Mouse (Mus musculus) heart, postnatal 10 days (tissue): ENCODE data around the gene Fsip1. TPM values are rescaled to one million over a fixed set of nuclear protein-coding genes. Genes with fewer than 3 reads are reported as not detected.

Source experiments
- DNase-seq, 2 experiments: peaks; one replicate each; pipeline ENCODE4 v3.0.0; 2021
- intact Hi-C: fragments of 180-260 bp; cut with DNase I; formaldehyde crosslinking; loops from one replicate; pipeline ENCODE4 v1.15.1; 2025
- total RNA-seq, 2 experiments: library from RNA; stranded (reverse); gene quantifications; 2 replicates each; pipeline ENCODE4 v1.2.3; 2021

Fsip1 gene
- total RNA-seq, 2 experiments from 2014 or later: not detected

DNA sequence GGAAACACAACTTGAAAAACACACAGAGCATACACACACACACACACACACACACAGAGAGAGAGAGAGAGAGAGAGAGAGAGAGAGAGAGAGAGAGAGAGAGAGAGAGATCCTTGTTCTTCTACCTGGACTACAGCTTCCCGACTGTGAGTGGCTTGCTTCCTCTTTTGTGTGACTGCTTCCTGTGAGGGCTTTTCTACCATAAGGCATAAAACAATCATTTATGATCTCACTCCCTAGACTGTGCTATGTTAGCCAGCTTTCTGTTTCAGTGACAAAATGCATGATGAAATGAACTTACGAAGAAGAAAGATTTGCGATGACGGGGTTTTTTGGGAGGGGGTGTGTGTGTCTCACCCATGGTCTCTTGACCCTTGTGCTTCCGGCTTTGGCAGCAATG lies 3.0 kb upstream of the Fsip1 start:
- intact Hi-C loops: loop anchor here (5.0 to 10.0 kb wide), 3 partner anchors 128 to 625 kb away; partner anchors contain the start of gene Eif2ak4
- no peak for DNase-seq

DNA sequence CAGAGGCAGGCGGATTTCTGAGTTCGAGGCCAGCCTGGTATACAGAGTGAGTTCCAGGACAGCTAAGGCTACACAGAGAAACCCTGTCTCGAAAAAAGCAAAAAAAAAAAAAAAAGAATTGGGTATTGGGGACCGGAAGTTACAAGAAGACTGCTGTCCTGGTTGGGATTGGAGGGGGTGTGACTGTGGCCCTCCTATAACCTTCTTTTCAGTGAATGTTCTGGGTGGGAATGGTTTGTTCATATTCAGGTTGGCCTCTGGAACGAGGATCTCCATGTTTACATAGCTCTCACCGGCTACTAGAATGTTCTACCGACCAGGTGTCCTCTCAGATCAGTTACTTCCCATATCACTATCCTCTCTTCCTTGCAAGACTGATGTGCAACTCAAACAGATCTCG lies 328 bp upstream of the Fsip1 start:
- no peak for DNase-seq
- intact Hi-C loops: no loop called here

DNA sequence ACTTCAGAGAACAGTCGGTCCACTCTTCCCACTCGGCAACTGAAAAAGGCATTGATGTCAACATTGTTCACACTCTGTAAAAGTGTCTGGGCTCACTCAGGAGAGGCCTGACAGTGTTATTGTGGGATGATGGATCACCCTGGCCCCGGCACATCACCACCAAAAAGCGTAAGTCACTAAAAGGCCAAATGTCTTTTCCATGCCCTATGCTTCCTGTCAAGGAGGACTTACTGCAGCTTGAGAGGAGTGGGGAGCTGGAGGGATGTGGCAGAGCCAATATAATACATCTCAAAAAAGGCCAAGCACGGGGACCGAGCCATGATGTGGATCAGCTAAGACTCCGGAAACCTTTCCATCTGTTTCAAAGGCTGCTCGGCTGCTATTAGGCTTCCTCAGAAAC lies 2.2 kb downstream of the Fsip1 start:
- no peak for DNase-seq
- intact Hi-C loops: no loop called here

DNA sequence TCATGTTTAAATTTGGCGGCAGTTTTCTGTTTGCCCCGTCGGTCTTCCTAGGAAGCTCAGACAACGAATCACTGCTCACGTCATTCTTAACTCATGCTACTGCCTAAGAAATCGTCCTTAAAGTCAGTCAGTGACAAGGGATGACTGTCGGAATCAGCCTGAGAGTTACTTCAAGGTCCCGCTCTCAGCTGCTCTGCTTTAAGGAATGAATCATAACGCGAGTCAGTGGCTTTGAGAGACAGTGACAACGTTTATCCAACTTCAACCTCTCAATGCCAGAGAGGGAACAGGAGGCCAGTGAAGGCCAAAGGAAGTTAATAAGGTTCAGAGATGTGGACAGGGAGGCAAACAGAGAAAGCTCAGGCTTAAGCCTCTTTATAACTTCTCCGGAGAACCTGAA lies 7.8 kb downstream of the Fsip1 start:
- intact Hi-C loops: loop anchor here (5.0 to 10.0 kb wide), 2 partner anchors 314 to 792 kb away; no protein-coding TSS in a partner anchor
- DNase-seq: no peak

DNA sequence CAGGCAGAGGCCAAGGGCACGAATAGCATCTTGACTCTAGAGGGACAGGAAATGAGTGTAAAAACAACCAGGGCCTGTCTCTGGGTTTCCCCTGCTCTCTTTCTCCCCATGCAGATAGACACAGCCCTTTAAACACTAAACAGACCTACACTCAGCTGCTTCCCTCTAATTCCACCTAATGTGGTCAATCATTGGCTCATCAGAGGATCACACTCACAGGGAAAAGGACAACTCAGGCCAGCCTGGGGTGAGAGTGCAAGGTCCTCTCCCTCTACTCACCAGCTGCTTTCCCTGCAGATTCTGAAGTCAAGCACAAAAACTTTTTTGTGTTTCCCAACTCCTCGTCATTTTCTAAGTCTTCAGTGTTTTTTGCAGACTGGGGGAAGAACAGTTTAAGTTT lies 8.8 kb downstream of the Fsip1 start:
- intact Hi-C loops: loop anchor here (5.0 to 10.0 kb wide), 2 partner anchors 313 to 791 kb away; no protein-coding TSS in a partner anchor
- no peak for DNase-seq

DNA sequence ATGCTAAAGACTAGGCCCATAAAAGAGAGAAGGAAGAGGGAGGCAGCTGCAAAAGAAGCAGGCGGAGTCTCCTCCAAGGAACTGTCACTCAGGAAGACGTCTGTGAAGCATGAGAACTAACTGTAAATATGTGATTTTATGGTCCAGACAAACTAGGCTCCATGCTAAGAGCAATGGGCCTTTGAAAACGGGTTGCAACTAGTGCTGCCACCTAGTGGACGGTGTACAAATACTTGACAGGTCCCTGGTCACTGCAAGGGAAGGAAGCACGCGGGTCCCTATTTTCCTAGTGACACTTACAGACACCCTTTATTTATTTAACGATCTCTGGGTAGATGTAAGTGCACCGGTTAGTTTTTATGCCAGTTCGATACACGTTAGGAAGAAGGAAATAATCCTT lies 10.9 kb downstream of the Fsip1 start:
- intact Hi-C loops: loop anchor here (1.0 to 10.0 kb wide), 4 partner anchors 46 to 789 kb away; no protein-coding TSS in a partner anchor
- peak; percentile 76 to 88 for DNase-seq

DNA sequence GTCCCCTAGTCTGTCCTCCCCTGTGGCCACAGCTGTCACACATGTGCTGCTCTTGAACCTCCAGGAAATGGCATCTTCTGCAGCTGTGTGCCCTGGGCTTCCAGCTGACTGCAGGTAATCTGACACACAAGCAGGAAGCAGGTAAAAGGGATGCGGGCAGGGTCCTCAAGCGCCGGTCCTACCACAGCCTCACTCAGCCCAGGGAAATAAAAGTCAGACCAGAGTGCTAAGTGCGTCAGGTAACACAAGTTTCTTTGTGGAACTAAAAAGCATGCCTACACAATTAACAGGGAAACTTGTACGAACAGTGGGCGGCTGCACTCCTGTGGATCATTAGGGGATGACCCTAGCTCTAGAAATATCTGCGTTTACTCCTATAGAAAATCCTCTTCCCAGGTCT lies 20.6 kb downstream of the Fsip1 start:
- no peak for DNase-seq
- intact Hi-C loops: no loop called here

DNA sequence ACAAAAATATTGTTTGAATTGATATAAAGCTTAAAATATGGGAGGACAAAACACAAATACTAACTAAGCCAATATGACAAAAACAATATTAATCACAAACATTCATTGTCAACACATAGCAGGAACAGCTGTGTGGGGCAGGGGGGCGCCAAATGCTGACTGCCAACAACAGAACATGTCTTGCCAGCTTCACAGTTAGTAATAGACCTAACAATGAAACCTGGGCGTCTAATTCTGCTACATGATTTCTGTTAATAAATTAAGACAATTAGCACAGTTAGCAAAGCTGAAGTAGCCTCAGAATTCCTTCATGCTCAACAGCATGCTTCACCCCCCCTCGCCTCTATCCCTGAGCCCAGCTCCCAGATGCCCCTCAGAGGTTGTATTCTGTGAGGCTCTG lies 21.2 kb downstream of the Fsip1 start:
- no peak for DNase-seq
- intact Hi-C loops: no loop called here

DNA sequence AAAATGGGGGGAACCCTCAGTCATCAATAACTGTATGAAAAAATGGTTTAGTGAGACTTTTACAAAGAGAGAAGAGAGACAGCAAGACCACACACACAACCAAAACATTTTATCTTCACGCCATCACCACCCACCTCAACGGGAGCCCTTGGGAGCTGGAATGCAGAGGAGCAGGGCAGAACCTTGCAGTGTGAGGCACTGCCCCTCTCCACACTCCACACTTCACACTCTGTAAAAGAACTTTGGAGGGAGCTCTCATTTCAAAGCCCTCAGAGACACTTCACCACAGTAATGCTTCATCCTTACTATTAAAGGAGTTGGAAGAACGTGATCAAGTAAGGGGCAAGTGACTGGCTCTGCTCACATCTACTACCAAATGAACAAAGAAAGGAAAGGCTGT lies 26.2 kb downstream of the Fsip1 start:
- intact Hi-C loops: no loop called here
- DNase-seq: no peak

DNA sequence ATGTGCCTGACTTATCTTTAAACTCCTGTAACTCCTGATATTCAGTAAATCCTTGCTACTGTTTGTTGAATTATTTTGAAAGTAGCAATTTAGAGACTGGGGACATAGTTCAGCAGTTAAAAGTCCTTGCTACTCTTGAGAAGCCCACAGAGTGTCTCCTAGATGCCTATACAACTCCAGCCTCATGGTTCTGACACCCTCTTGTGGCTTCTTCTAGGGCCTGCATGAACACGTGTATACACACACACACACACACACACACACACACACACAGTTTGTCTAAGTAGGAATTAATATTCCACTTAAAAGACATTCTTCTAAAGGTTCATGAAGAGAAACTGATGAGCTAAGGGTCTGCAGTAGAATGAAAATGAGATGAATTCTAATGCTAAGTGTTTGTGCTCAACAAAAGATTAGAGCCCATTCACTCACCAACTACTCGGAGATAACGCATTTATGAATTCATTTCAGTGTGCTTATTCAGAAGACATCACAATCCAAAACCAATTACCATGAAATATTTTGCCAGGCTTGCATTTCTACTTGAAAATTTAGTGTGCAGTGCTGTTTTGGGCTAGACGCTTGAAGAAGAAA lies 28.2 kb downstream of the Fsip1 start:
- DNase-seq: no peak
- intact Hi-C loops: no loop called here

DNA sequence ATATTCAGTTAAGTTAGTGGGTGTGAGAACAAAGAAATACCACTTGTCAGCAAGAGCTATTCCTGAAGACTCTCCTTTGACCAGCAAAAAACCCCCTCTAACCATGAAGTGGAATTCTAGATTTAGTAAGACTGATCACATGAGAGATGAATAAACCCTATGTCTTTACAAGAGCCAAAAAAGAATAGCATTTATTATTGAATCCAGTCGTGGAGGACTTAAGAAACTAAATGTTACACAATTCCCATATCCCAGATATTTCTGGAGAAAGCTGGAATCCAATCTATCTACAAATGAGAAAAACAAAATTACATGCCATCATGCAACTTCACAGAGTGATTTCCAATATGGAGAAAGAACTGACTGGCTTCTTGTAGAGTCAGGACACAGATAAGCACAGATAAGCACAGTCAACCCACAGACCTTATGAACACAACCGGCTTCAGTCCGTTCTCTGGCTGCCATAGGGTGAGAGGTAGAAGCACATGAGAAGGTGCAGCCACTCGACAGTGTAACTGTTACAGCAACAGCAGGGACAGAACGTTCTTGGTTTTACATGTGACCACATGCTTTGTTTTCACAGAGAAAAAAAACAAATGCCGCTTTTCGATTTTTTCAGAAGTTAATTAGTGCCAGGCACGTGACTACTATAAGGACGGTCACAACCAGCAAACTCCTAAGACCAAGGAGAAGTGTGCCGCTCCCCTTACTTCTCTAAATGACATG lies 31.3 kb downstream of the Fsip1 start:
- intact Hi-C loops: no loop called here

DNA sequence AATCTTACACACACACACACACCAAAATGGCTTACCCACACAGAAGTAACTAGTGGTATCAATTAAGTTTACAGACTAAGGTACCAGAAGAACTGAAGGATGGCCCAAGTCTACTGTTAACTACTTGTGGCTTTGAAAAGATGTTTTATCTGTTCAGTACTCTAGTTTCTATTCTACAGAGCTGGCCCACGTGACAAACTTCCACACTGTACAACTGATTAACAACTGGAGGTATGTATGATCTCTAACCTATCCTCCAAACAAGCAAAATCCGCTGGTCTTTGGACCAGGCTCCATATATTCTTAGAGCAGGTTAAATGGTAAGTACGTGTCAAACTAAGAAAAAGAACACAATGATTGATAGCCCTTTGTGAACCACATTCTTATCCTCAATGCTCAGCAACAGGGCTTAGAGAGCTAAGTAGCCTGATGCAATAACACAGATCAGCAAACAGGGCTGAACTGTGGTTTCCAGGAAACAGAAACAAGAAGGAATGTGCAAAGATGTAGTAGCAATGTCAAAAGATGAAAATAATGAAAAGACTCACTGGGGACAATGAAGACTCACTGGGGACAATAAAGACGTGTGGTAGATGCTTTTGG lies 38.7 kb downstream of the Fsip1 start:
- no peak for DNase-seq
- intact Hi-C loops: no loop called here

More for the DNA sequence above, 31.3 kb downstream of the Fsip1 start:
- DNase-seq: no peak

DNA sequence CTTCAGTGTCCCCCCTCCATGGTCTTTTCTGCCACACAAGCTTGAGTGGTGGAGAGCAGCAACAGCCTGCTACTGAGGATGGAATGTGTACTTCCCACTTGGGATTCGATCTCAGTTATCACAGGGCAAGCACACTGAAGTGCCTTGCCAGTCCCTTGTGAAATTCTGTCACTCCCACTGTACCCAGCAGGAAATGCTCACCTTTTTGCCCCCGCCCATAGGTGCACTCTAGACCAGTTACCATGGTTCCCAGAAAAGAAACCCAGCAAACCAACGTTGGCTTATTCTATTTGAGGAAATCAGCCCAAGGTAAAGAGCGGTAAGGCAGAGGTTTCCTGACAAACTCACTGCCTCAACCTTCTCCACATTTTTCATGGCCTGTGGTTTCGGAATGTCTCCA lies 47.1 kb downstream of the Fsip1 start:
- intact Hi-C loops: no loop called here
- no peak for DNase-seq

DNA sequence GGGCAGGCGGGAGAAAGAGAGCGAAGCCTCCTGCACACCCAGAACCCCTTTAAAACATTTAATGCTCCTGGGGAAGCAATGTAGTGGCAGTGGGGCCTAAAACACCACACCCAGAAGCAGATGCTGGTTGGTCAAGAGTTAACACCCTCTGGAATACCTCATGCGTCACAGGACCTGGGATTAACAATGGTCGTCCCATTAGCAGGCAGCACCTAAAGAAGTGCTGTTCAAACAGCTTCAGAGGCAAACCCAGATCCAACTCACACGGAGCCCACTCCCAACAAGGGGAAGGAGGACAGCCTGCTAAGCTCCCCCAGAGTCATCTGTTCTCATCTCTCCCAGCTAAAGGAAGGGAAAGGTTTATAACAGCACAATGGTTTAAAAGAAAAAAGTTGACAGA lies 48.1 kb downstream of the Fsip1 start:
- DNase-seq: no peak
- intact Hi-C loops: no loop called here

DNA sequence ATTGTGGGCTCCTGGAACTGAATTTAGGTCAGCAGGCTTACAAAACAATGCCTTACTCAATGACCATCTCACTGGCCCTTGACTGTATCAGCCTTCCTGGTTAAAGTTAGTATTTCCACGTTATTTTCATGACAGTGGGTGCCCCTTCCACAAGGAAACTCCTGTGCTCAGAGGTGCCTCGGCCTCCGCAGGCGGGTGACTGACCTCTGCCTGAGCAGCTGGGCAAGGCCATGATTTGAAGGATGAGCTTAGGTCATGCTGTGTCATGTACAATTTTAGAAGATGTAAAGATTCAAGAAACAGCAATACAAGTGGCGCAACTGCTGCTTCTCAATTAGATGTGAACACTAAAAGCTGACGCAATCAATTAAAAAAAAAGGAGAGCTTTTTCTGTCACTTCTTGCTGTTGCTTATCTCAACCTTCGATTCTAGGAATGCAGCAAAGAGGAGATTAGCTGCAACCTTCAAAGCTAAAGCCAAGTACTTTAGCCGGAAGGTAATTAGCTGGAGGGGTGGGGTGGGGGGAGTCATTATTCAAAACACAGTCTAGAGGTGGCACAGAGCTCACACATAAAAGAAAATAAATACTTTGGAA lies 50.7 kb downstream of the Fsip1 start:
- intact Hi-C loops: no loop called here
- DNase-seq: no peak

DNA sequence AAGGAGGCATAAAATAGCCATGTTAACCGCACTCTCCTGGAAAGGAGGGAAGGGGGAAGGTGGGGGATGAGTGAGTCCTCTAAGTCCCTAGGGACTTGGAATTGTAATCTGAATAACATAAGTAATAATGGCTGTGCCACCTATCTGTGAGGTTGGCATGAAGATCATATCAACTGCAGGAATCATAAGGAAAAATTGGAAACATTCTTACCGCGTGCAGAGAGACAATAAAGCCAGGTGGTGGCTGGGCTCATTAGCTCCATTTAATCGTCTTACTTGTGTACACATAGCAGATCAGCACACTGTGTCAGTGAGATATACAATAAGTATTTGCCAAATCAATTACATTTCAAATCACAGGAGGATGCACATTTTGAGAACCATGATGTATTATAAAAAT lies 52.1 kb downstream of the Fsip1 start:
- intact Hi-C loops: loop anchor here (5.0 kb wide), 1 partner anchor 218 kb away; no protein-coding TSS in a partner anchor
- DNase-seq: no peak

DNA sequence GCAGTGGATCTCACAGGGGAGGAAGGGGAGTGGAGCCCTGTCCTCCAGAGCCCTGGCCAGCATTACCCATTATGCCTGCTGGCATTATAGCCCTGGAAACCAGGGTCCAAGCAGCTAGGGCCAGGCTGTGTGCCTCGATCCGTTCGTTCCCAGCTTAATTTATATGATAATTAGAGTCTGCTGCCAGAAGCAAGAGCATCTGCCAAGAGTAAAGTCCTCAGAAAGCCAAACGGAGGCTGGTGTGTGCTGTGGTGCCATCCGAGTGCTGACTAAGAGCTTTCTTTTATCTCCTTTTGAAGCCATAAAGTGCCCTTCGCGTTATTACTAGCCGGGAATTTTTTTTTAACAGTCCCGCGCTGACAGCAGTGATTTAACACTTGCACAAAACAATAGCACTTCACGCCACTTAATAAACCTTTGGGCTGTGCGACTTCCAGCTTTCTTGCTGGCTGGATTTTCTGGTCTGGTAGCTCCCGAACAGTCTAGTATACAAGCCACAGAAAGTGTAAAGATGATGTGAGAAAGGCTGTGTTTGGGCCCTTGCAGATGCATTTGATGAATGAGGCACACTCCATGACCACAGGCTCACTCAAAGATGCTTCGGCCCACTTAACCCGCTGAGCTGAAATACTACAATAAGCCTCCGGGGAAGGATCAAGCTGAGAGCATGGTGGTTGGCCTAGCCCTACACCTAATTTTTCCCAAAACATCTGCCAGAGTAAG lies 52.9 kb downstream of the Fsip1 start:
- DNase-seq: peak in 1 of 2 experiments; percentile 13
- intact Hi-C loops: loop anchor here (5.0 kb wide), 1 partner anchor 218 kb away; no protein-coding TSS in a partner anchor

DNA sequence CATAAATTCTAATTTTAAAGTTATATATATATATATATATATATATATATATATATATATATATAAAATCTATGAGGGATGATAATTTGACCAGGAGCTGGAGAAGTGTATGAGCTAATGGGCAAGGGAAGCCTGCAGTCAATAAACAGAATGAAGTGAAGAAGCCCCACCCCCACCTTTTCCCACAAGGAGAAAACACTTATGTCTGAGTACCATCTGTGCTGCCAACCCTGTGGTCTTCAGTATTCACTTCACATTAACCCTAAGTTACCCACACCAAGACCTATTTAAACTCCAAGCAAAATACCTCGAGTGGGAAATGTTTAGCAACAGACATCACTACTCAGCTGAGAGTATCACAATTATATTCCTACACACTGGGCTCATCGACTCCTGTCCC lies 53.8 kb downstream of the Fsip1 start:
- no peak for DNase-seq
- intact Hi-C loops: loop anchor here (5.0 kb wide), 1 partner anchor 219 kb away; no protein-coding TSS in a partner anchor

DNA sequence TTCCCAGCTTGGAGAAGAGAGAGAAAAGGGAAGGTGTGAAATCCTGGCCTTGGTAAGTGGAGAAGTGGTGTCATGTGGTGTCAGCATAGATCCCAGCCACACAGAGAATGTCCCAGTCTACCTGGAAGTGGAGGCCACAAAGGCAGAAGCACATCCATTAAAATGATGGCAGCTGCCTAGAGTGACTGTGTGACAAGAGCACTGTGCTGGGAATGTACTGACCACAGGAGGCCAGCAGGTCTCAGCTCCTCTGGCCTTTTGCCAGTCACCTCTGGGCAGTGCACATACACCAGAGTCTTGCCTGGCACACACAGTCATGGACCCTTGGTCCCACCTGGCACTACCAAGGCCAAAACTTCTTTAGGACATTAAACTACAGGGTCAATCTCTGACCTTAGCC lies 54.8 kb downstream of the Fsip1 start:
- intact Hi-C loops: loop anchor here (5.0 kb wide), 1 partner anchor 220 kb away; no protein-coding TSS in a partner anchor
- DNase-seq: no peak

DNA sequence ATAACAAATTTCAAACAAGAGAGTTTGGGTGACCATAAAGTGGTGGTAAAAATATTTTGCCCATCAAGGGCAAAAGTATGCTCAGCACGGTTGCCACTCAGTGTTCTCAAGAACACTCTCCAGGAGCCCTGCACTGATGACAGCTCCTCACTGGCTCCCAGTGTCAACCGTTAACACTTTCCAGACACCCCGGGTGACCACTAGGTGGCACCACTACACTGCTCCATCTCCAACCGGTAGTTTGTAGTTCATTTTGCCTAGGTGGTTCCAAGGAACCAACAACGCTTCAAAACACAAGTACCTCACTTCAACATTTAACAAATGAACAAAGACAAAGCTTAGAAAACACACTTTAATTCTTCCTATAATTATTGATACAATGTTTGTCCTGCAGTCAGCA lies 56.9 kb downstream of the Fsip1 start:
- peak; percentile 84 to 86 for DNase-seq
- intact Hi-C loops: loop anchor here (1.0 to 5.0 kb wide), 3 partner anchors 41 to 222 kb away; no protein-coding TSS in a partner anchor

DNA sequence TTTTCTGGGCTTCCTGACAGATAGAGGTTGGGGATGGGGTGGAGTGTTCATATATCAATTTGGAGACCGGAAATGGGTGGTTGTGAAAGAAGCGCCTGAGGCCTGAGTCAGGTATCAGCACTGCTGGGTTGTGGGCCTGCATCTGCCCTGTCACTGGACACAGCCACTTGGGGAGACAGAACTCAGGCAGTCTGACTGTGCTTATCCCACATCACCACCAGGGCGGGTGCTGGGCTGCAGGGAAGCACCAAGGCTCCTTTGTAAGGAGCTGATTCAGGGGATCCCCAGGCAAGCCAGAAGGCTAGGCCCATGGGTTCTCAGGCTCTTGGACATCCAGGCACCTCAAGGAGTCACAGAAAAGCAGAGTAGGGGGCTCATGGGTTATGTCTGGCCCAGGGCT lies 59.8 kb downstream of the Fsip1 start:
- DNase-seq: no peak
- intact Hi-C loops: no loop called here
